ENCODE assay signal across 9 mouse cellular contexts in the genomic region with DNA sequence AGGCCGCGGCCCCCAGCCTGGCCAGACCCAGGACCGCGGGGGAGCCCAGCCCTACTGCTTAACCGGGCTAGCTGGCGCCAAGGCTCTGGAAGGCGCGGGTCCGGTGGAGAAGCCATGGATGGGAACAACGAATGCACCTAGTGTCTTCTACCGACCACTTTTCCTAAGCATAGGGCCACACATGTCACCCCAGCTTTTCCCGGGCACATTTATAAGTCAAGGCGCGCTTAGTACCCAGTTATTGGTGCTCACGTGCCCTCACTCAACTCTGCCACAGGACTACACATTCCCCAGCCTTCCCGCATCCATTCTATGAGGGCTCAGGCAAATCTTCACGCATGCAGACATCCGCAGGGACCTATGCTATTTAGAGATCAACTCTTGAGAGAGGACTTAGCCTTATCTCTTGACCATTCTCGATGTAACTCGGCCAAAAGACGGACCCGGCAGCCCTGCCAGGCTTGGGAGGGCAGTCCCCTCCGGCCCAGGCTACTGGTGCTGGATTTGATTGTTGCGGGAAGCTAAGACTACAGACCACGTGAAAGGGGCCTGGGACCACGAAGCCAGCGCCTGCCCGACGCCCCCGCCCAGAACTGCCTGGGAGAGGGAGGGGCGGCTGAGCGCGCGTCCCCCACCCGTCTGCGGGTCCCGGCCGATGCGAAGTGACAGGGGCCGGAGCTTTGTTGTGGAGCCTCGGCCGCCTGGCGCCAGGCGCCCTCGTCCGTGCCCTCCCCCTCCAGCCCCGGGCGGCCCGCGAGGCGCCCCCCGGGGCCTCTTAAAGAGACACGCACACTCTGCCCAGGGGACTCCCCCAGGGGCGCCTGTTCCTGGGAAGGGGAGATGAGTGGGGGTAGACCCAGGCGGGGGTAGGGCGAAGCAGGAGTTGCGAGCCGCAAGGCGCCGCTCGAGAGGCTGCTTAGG. TPM values are rescaled to one million over a fixed set of nuclear protein-coding genes. Genes with fewer than 3 reads are reported as not detected.
DNase-seq lines count a peak whose midpoint lies in the region; ATAC-seq and TF ChIP-seq lines count a peak whose summit lies in the region.
"Had no signal": no experiment of that assay in that cellular context is flagged by ENCODE, and none has a peak within 500 bp of the region (broad histone marks: within the 10 kb centered on the region; RNA-seq: fewer than 3 reads in every experiment).

No protein-coding gene starts in this region.

- TF ChIP-seq CTCF in heart, adult 2 months (IDR thresholded peaks at IDR 0.05) = no peak

- H3K27me3 ChIP-seq in heart, adult 2 months (ENCODE audit: control insufficient read depth, insufficient read depth, low read length) = peaks cover 13% of the 10 kb centered on the region
- peaks cover 70% of the 10 kb centered on the region for H3K27me3 ChIP-seq in embryonic facial prominence, embryonic 15.5 days

- peak overlapping the region; percentile 46 for H3K9ac ChIP-seq in heart, adult 2 months (ENCODE audit: low read depth, low read length)
- peak overlapping the region; percentile 26 for H3K9ac ChIP-seq in embryonic facial prominence, embryonic 15.5 days

- peak overlapping the region; percentile 29 for H3K4me3 ChIP-seq in heart, adult 2 months
- peak overlapping the region; percentile 67 for H3K4me3 ChIP-seq in embryonic facial prominence, embryonic 15.5 days (replicated peaks)

- H3K9me3 ChIP-seq in embryonic facial prominence, embryonic 15.5 days (replicated peaks) = no peaks in the 10 kb centered on the region

- no peak for TF ChIP-seq POLR2A in heart, adult 2 months (IDR thresholded peaks at IDR 0.05; ENCODE audit: insufficient read depth, low read depth, low read length)

- peak in 1 of 2 experiments; percentile 47 for DNase-seq in heart, adult 2 months
- DNase-seq in heart, postnatal 4 days = no peak
- DNase-seq in kidney, postnatal 10 days = peak; percentile 73
- DNase-seq in neural tube, embryonic 10.5 days (ENCODE audit: extremely low spot score, low spot score) = peak; percentile 70
- no peak for DNase-seq in urinary bladder, adult 2 months (ENCODE audit: low spot score)
- no peak for DNase-seq in gastrocnemius, postnatal 25 days

- intact Hi-C loops in heart, adult 2 months (cut with DNase I) = loop anchor here (5.0 kb wide), 1 partner anchor 212 kb away; no protein-coding TSS in a partner anchor

- 9% methylated on average over 58 of the region's 61 CpGs for WGBS in heart, adult 2 months
- WGBS in embryonic facial prominence, embryonic 15.5 days = 2% methylated on average over 61 of the region's 61 CpGs

- no peaks in the 10 kb centered on the region for H3K36me3 ChIP-seq in heart, adult 2 months (ENCODE audit: control insufficient read depth, insufficient read depth, low read length)
- no peaks in the 10 kb centered on the region for H3K36me3 ChIP-seq in embryonic facial prominence, embryonic 15.5 days

- no peak for ATAC-seq in embryonic facial prominence, embryonic 15.5 days (ENCODE audit: insufficient number of reproducible peaks, low FRiP score, low TSS enrichment, low read depth)
- no peak for ATAC-seq in activated CD4-positive, CD25-positive, alpha-beta regulatory T cell, adult 4 months

- no peaks in the 10 kb centered on the region for H3K79me2 ChIP-seq in heart, adult 2 months (replicated peaks; ENCODE audit: control insufficient read depth, insufficient read depth, low read length)

- peak overlapping the region; percentile 81 for H3K4me2 ChIP-seq in embryonic facial prominence, embryonic 15.5 days (replicated peaks)

- peak overlapping the region; percentile 28; the same call in 1 of the 2 replicates for H3K27ac ChIP-seq in heart, adult 2 months
- H3K27ac ChIP-seq in embryonic facial prominence, embryonic 15.5 days (replicated peaks) = peak overlapping the region; percentile 89

- TF ChIP-seq EP300 in heart, adult 2 months (IDR thresholded peaks at IDR 0.05; ENCODE audit: insufficient read depth, low read depth, low read length) = no peak

- H3K4me1 ChIP-seq in heart, adult 2 months (ENCODE audit: control insufficient read depth, insufficient read depth, low read length) = 0 out of 2 replicates have a peak, but pooled peaks cover 2% of the 10 kb centered on the region
- peaks cover 52% of the 10 kb centered on the region for H3K4me1 ChIP-seq in embryonic facial prominence, embryonic 15.5 days

RNA-seq across cellular contexts. Expression of a gene that starts 2.6 kb away (rescaled TPM):
- 1 to 10 TPM; 5.5 to 5.7 TPM for total RNA-seq in heart, adult 2 months (2021)
- polyA plus RNA-seq in heart, adult 2 months (2012; rRNA removed) = 6.9 and 7.5 TPM in 2 replicates
- total RNA-seq in heart, postnatal 4 days (2021) = 10 to 100 TPM; 11.3 to 11.5 TPM
- polyA plus RNA-seq in embryonic facial prominence, embryonic 15.5 days (2015; fragmentation: Nextera tagmentation; extraction: Ambion mirVana) = 8.0 and 8.1 TPM in 2 replicates
- polyA plus RNA-seq in activated CD4-positive, CD25-positive, alpha-beta regulatory T cell, adult 4 months (2017; shearing (Covaris generic)) = under 1 TPM in 1 of 2 experiments, not detected in 1; 0.13 TPM
- polyA plus RNA-seq in urinary bladder, adult 2 months (2012; rRNA removed) = 130 and 133 TPM in 2 replicates
- total RNA-seq in gastrocnemius, postnatal 25 days (2021) = 1 to 10 TPM; 2.7 to 3.6 TPM

RNA-seq across cellular contexts. Expression of a gene that starts 20.4 kb away (rescaled TPM):
- not detected for total RNA-seq in heart, adult 2 months (2021)
- polyA plus RNA-seq in heart, adult 2 months (2012; rRNA removed) = not detected in 2 replicates
- not detected for total RNA-seq in heart, postnatal 4 days (2021)
- 0.31 TPM in 1 of 2 replicates, not detected in the other for polyA plus RNA-seq in embryonic facial prominence, embryonic 15.5 days (2015; fragmentation: Nextera tagmentation; extraction: Ambion mirVana)
- 1 to 10 TPM in 1 of 2 experiments, not detected in 1; 1.0 TPM for polyA plus RNA-seq in activated CD4-positive, CD25-positive, alpha-beta regulatory T cell, adult 4 months (2017; shearing (Covaris generic))
- not detected in 2 replicates for polyA plus RNA-seq in urinary bladder, adult 2 months (2012; rRNA removed)
- total RNA-seq in gastrocnemius, postnatal 25 days (2021) = not detected
- total RNA-seq: common myeloid progenitor, adult 5-6 weeks had no signal

RNA-seq across cellular contexts. Expression of a gene that starts 56.4 kb away (rescaled TPM):
- not detected for total RNA-seq in heart, adult 2 months (2021)
- polyA plus RNA-seq in heart, adult 2 months (2012; rRNA removed) = 0.09 and 0.55 TPM in 2 replicates
- total RNA-seq in heart, postnatal 4 days (2021) = under 1 TPM in 1 of 2 experiments, not detected in 1; 0.09 TPM
- polyA plus RNA-seq in embryonic facial prominence, embryonic 15.5 days (2015; fragmentation: Nextera tagmentation; extraction: Ambion mirVana) = 1.8 and 2.1 TPM in 2 replicates
- not detected for polyA plus RNA-seq in activated CD4-positive, CD25-positive, alpha-beta regulatory T cell, adult 4 months (2017; shearing (Covaris generic))
- polyA plus RNA-seq in urinary bladder, adult 2 months (2012; rRNA removed) = 17.1 and 23.1 TPM in 2 replicates
- 1 to 10 TPM; 1.2 to 1.4 TPM for total RNA-seq in gastrocnemius, postnatal 25 days (2021)
- total RNA-seq: common myeloid progenitor, adult 5-6 weeks had no signal

Comparison
In these comparisons a context has a peak if more than half of its experiments do, and no peak if none do; other contexts are left out.
1. DNase-seq: peak in kidney, postnatal 10 days (single experiment) and neural tube, embryonic 10.5 days (single experiment); none in heart, postnatal 4 days (single experiment), urinary bladder, adult 2 months (single experiment) and gastrocnemius, postnatal 25 days (single experiment).
2. RNA of a gene that starts 2.6 kb away (polyA plus RNA-seq): 130 to 133 TPM in urinary bladder, adult 2 months; 8.0 to 8.1 TPM in embryonic facial prominence, embryonic 15.5 days, 6.9 to 7.5 TPM in heart, adult 2 months and 0.13 TPM in activated CD4-positive, CD25-positive, alpha-beta regulatory T cell, adult 4 months; every median in the first group is over 10 times any median in the second.